9 mouse cellular contexts compared by ENCODE assay signal in the genomic region with DNA sequence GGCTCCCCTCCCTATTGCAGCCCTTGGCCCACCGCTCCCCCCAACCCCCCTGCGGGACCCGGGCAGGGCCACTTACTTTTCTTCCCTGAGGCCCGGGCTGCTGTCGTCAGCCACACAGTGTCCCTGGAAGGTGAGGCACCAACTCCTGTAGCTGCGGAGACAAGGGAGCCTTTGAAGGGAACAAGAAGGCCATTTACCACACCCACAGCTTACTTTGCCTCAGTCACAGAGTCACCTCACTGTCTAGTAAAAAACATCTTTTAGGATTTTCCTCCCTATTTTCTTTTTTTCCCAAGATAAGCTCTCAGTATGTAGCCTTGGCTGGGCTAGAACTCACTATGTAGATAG. TPM values are rescaled to one million over a fixed set of nuclear protein-coding genes. Genes with fewer than 3 reads are reported as not detected.
DNase-seq lines count a peak whose midpoint lies in the region; ATAC-seq and TF ChIP-seq lines count a peak whose summit lies in the region.
"Had no signal": no experiment of that assay in that cellular context is flagged by ENCODE, and none has a peak within 500 bp of the region (broad histone marks: within the 10 kb centered on the region; RNA-seq: fewer than 3 reads in every experiment).

No protein-coding gene starts in this region.

- DNase-seq in heart, adult 2 months: no peak
- DNase-seq in heart, postnatal 25 days (ENCODE audit: low spot score): no peak
- DNase-seq in forebrain, embryonic 10.5 days (ENCODE audit: extremely low spot score, low spot score): no peak
- DNase-seq in urinary bladder, postnatal 10 days (ENCODE audit: low spot score): no peak
- DNase-seq in left cerebral cortex, adult 18-20 months (ENCODE audit: low spot score in 2 of 2): no peak
- DNase-seq in frontal cortex, postnatal 10 days (ENCODE audit: low spot score in 2 of 2): no peak

- no peaks in the 10 kb centered on the region for H3K27me3 ChIP-seq in heart, adult 2 months (ENCODE audit: control insufficient read depth, insufficient read depth, low read length)
- H3K27me3 ChIP-seq in C2C12 (ENCODE audit: control insufficient read depth, insufficient read depth, insufficient read length): no peaks in the 10 kb centered on the region
- peaks cover 23% of the 10 kb centered on the region for H3K27me3 ChIP-seq in forebrain, embryonic 10.5 days (ENCODE audit: poor library complexity, severe bottlenecking)
- peaks cover 14% of the 10 kb centered on the region for H3K27me3 ChIP-seq in liver, embryonic 12.5 days (replicated peaks)

- TF ChIP-seq CTCF in heart, adult 2 months (IDR thresholded peaks at IDR 0.05): no peak
- no peak for TF ChIP-seq CTCF in C2C12 (IDR thresholded peaks at IDR 0.05; ENCODE audit: control insufficient read depth, insufficient read depth, insufficient read length)

- no peaks in the 10 kb centered on the region for H3K36me3 ChIP-seq in heart, adult 2 months (ENCODE audit: control insufficient read depth, insufficient read depth, low read length)
- no peaks in the 10 kb centered on the region for H3K36me3 ChIP-seq in C2C12 (ENCODE audit: control insufficient read depth, insufficient read depth)
- H3K36me3 ChIP-seq in forebrain, embryonic 10.5 days (replicated peaks): no peaks in the 10 kb centered on the region
- no peaks in the 10 kb centered on the region for H3K36me3 ChIP-seq in liver, embryonic 12.5 days

- ATAC-seq in liver, embryonic 12.5 days: no peak

- peak overlapping the region; percentile 83 for H3K4me3 ChIP-seq in heart, adult 2 months
- peak overlapping the region; percentile 31 for H3K4me3 ChIP-seq in C2C12 (ENCODE audit: insufficient read depth, poor library complexity, severe bottlenecking)
- H3K4me3 ChIP-seq in forebrain, embryonic 10.5 days: peak overlapping the region; percentile 71
- H3K4me3 ChIP-seq in liver, embryonic 12.5 days: peak overlapping the region; percentile 69

- 14% methylated on average over 6 of the region's 6 CpGs for WGBS in heart, adult 2 months
- 5% methylated on average over 6 of the region's 6 CpGs for WGBS in forebrain, embryonic 10.5 days
- WGBS in liver, embryonic 12.5 days (ENCODE audit: insufficient replicate concordance): 12% methylated on average over 6 of the region's 6 CpGs

- H3K9ac ChIP-seq in heart, adult 2 months (ENCODE audit: low read depth, low read length): peak overlapping the region; percentile 91
- peak overlapping the region; percentile 87 for H3K9ac ChIP-seq in liver, embryonic 12.5 days

- peak overlapping the region; percentile 90 for H3ac ChIP-seq in C2C12 (ENCODE audit: control insufficient read depth, insufficient read length, low read depth)

- peak overlapping the region; percentile 99 for H3K4me2 ChIP-seq in liver, embryonic 12.5 days

- intact Hi-C loops in heart, adult 2 months (cut with DNase I): no loop called here
- intact Hi-C loops in heart, postnatal 25 days (cut with DNase I): no loop called here

- peaks cover 5% of the 10 kb centered on the region for H3K4me1 ChIP-seq in heart, adult 2 months (ENCODE audit: control insufficient read depth, insufficient read depth, low read length)
- H3K4me1 ChIP-seq in forebrain, embryonic 10.5 days: peaks cover 30% of the 10 kb centered on the region
- peaks cover 56% of the 10 kb centered on the region for H3K4me1 ChIP-seq in liver, embryonic 12.5 days

- no peaks in the 10 kb centered on the region for H3K9me3 ChIP-seq in forebrain, embryonic 10.5 days
- H3K9me3 ChIP-seq in liver, embryonic 12.5 days (replicated peaks): no peaks in the 10 kb centered on the region

- TF ChIP-seq POLR2A in heart, adult 2 months (IDR thresholded peaks at IDR 0.05; ENCODE audit: insufficient read depth, low read depth, low read length): no peak

- H3K79me2 ChIP-seq in heart, adult 2 months (replicated peaks; ENCODE audit: control insufficient read depth, insufficient read depth, low read length): no peaks in the 10 kb centered on the region
- H3K79me2 ChIP-seq in C2C12 (ENCODE audit: control insufficient read depth, insufficient read depth): peaks cover 10% of the 10 kb centered on the region

- H3K27ac ChIP-seq in heart, adult 2 months: peak overlapping the region; percentile 97
- H3K27ac ChIP-seq in forebrain, embryonic 10.5 days: peak overlapping the region; percentile 96
- H3K27ac ChIP-seq in liver, embryonic 12.5 days: peak overlapping the region; percentile 99

- no peaks in the 10 kb centered on the region for H3K79me3 ChIP-seq in C2C12 (ENCODE audit: low read depth)

- no peak for TF ChIP-seq EP300 in heart, adult 2 months (IDR thresholded peaks at IDR 0.05; ENCODE audit: insufficient read depth, low read depth, low read length)

TF ChIP-seq in C2C12, 6 proteins besides CTCF, POLR2A, EP300 and RAD21:
- TF ChIP-seq MAX (IDR thresholded peaks at IDR 0.05) (no peak), USF1 (IDR thresholded peaks at IDR 0.05; ENCODE audit: low read depth) (no peak)

RNA-seq across cellular contexts. Expression of gene Ssc4d, which starts 11.1 kb away (rescaled TPM):
- total RNA-seq in heart, adult 2 months (2021): under 1 TPM; 0.09 to 0.21 TPM
- polyA plus RNA-seq in heart, adult 2 months (2012; rRNA removed): 1.0 and 1.6 TPM in 2 replicates
- total RNA-seq in heart, postnatal 25 days (2021): under 1 TPM; 0.28 to 0.68 TPM
- polyA plus RNA-seq in C2C12 (2012; fragmentation: generic; extraction: Trizol): 3.6 TPM
- 1.7 and 1.9 TPM in 2 replicates for polyA plus RNA-seq in forebrain, embryonic 10.5 days (2016; fragmentation: Nextera tagmentation; extraction: Ambion mirVana)
- 2.0 TPM in 2 replicates for polyA plus RNA-seq in liver, embryonic 12.5 days (2016; fragmentation: Nextera tagmentation; extraction: Ambion mirVana)
- total RNA-seq in left cerebral cortex, adult 18-20 months (2021): 1 to 10 TPM in 1 of 2 experiments, under 1 TPM in 1; 0.79 to 1.3 TPM

RNA-seq across cellular contexts. Expression of gene Zp3, which starts 16.6 kb away (rescaled TPM):
- total RNA-seq in heart, adult 2 months (2021): not detected
- not detected in 2 replicates for polyA plus RNA-seq in heart, adult 2 months (2012; rRNA removed)
- total RNA-seq in heart, postnatal 25 days (2021): not detected
- not detected for polyA plus RNA-seq in C2C12 (2012; fragmentation: generic; extraction: Trizol)
- 0.12 TPM in 1 of 2 replicates, not detected in the other for polyA plus RNA-seq in forebrain, embryonic 10.5 days (2016; fragmentation: Nextera tagmentation; extraction: Ambion mirVana)
- polyA plus RNA-seq in liver, embryonic 12.5 days (2016; fragmentation: Nextera tagmentation; extraction: Ambion mirVana): not detected in 2 replicates
- total RNA-seq in left cerebral cortex, adult 18-20 months (2021): not detected
- total RNA-seq: neutrophil, adult 5-6 weeks had no signal

RNA-seq across cellular contexts. Expression of gene Ywhag, which starts 28.8 kb away (rescaled TPM):
- 100 to 1,000 TPM; 275 to 304 TPM for total RNA-seq in heart, adult 2 months (2021)
- 99.0 and 116 TPM in 2 replicates for polyA plus RNA-seq in heart, adult 2 months (2012; rRNA removed)
- 100 to 1,000 TPM; 285 to 296 TPM for total RNA-seq in heart, postnatal 25 days (2021)
- polyA plus RNA-seq in C2C12 (2012; fragmentation: generic; extraction: Trizol): 227 TPM
- polyA plus RNA-seq in forebrain, embryonic 10.5 days (2016; fragmentation: Nextera tagmentation; extraction: Ambion mirVana): 264 and 283 TPM in 2 replicates
- 121 and 128 TPM in 2 replicates for polyA plus RNA-seq in liver, embryonic 12.5 days (2016; fragmentation: Nextera tagmentation; extraction: Ambion mirVana)
- total RNA-seq in left cerebral cortex, adult 18-20 months (2021): 1,000 to 10,000 TPM; 1,157 to 1,215 TPM

RNA-seq across cellular contexts. Expression of gene Dtx2, which starts 31.3 kb away (rescaled TPM):
- 1 to 10 TPM; 6.3 to 7.3 TPM for total RNA-seq in heart, adult 2 months (2021)
- 9.7 and 10.9 TPM in 2 replicates for polyA plus RNA-seq in heart, adult 2 months (2012; rRNA removed)
- 1 to 10 TPM; 7.9 to 8.4 TPM for total RNA-seq in heart, postnatal 25 days (2021)
- 20.3 TPM for polyA plus RNA-seq in C2C12 (2012; fragmentation: generic; extraction: Trizol)
- polyA plus RNA-seq in forebrain, embryonic 10.5 days (2016; fragmentation: Nextera tagmentation; extraction: Ambion mirVana): 33.9 and 41.1 TPM in 2 replicates
- polyA plus RNA-seq in liver, embryonic 12.5 days (2016; fragmentation: Nextera tagmentation; extraction: Ambion mirVana): 11.3 and 12.5 TPM in 2 replicates
- total RNA-seq in left cerebral cortex, adult 18-20 months (2021): 10 to 100 TPM in 1 of 2 experiments, 1 to 10 TPM in 1; 8.3 to 10.2 TPM

Comparison
In these comparisons a context has a peak if more than half of its experiments do, and no peak if none do; other contexts are left out.
1. H3K4me3 ChIP-seq: peak in every context shown above with its lines; median percentile 83 in heart, adult 2 months; 71 in forebrain, embryonic 10.5 days; 69 in liver, embryonic 12.5 days; 31 in C2C12.